Mouse (Mus musculus) MEL (cell line): ENCODE measurements around the gene Prrx2. TPM values are rescaled to one million over a fixed set of nuclear protein-coding genes. Genes with fewer than 3 reads are reported as not detected.

Source experiments
- DNase-seq: peaks from one replicate; pipeline ENCODE4 v3.0.0; 2011; ENCODE audit warnings: low read depth, low spot score
- H3K27ac ChIP-seq: 2 replicates; pipeline ENCODE4 v1.5.1; 2012; ENCODE audit warnings: low read depth, mild to moderate bottlenecking, control low read depth, low read length, moderate library complexity; ENCODE audit not compliant: control insufficient read depth
- H3K27me3 ChIP-seq, 2 experiments: fragments of 150-350 bp in 1 of 2; sonication (generic) in 1 of 2; 2 replicates each; pipeline ENCODE4 v1.6.1; 2012; ENCODE audit warnings: low read length in 2 of 2, mild to moderate bottlenecking in 2 of 2, improper control_type of control experiment in 1 of 2, moderate library complexity in 1 of 2; ENCODE audit not compliant: insufficient read depth in 2 of 2, control insufficient read depth in 1 of 2
- H3K36me3 ChIP-seq, 2 experiments: 2 replicates each; pipeline ENCODE4 v1.6.1; 2012 to 2014; ENCODE audit warnings: low read length in 2 of 2, improper control_type of control experiment in 1 of 2, inconsistent platforms in 1 of 2, mild to moderate bottlenecking in 1 of 2; ENCODE audit not compliant: insufficient read depth in 2 of 2, control insufficient read depth in 1 of 2
- H3K4me1 ChIP-seq, 2 experiments: fragments of 150-350 bp in 1 of 2; sonication (generic) in 1 of 2; 2 replicates each; pipeline ENCODE4 v1.6.1; 2012; ENCODE audit warnings: low read length in 2 of 2, improper control_type of control experiment in 1 of 2, mild to moderate bottlenecking in 1 of 2; ENCODE audit not compliant: insufficient read depth in 2 of 2, control insufficient read depth in 1 of 2
- H3K4me3 ChIP-seq, 2 experiments: fragments of 150-350 bp in 1 of 2; sonication (generic) in 1 of 2; 2 replicates each; pipeline ENCODE4 v1.5.1; 2012; ENCODE audit warnings: low read depth in 2 of 2, low read length in 2 of 2, mild to moderate bottlenecking in 2 of 2, moderate library complexity in 2 of 2, control low read depth in 1 of 2, improper control_type of control experiment in 1 of 2; ENCODE audit not compliant: control insufficient read depth in 1 of 2, insufficient read depth in 1 of 2
- H3K79me2 ChIP-seq: 2 replicates; pipeline ENCODE4 v1.6.1; 2012; ENCODE audit warnings: mild to moderate bottlenecking, low read length, moderate library complexity; ENCODE audit not compliant: control insufficient read depth, poor library complexity, insufficient read depth
- H3K9ac ChIP-seq: 2 replicates; pipeline ENCODE4 v1.6.1; 2012; ENCODE audit warnings: low read depth, mild to moderate bottlenecking, control low read depth, low read length, moderate library complexity; ENCODE audit not compliant: control insufficient read depth, poor library complexity, severe bottlenecking
- H3K9me3 ChIP-seq: fragments of 150-350 bp; sonication (generic); replicated peaks from 2 replicates; pipeline ENCODE4 v1.6.1; 2012; ENCODE audit warnings: mild to moderate bottlenecking, low read length, improper control_type of control experiment, moderate library complexity; ENCODE audit not compliant: insufficient read depth
- CHD1 ChIP-seq: IDR thresholded peaks from 2 replicates; pipeline ENCODE4 v1.6.1; 2012; ENCODE audit warnings: low read depth, mild to moderate bottlenecking, inconsistent platforms, low read length, improper control_type of control experiment
- E2F4 ChIP-seq: IDR thresholded peaks from 2 replicates; pipeline ENCODE4 v1.6.1; 2011; ENCODE audit warnings: low read depth, low read length, improper control_type of control experiment, borderline replicate concordance
- ELF1 ChIP-seq: IDR thresholded peaks from 2 replicates; pipeline ENCODE4 v1.6.1; 2014; ENCODE audit warnings: low read depth, mild to moderate bottlenecking, inconsistent platforms, low read length, improper control_type of control experiment, moderate library complexity
- ETS1 ChIP-seq: IDR thresholded peaks from 2 replicates; pipeline ENCODE4 v1.6.1; 2012; ENCODE audit warnings: low read depth, mild to moderate bottlenecking, inconsistent platforms, low read length, improper control_type of control experiment, moderate library complexity
- GABPA ChIP-seq: IDR thresholded peaks from 2 replicates; pipeline ENCODE4 v1.6.1; 2012; ENCODE audit warnings: low read depth, mild to moderate bottlenecking, inconsistent platforms, low read length, improper control_type of control experiment, moderate library complexity
- HCFC1 ChIP-seq: IDR thresholded peaks from 2 replicates; pipeline ENCODE4 v1.6.1; 2012; ENCODE audit warnings: low read depth, mild to moderate bottlenecking, inconsistent platforms, low read length, improper control_type of control experiment, moderate library complexity
- KAT2A ChIP-seq: conservative IDR thresholded peaks from 2 replicates; pipeline ENCODE4 v1.6.1; 2012; ENCODE audit warnings: low read depth, low read length, improper control_type of control experiment, inconsistent platforms
- MAX ChIP-seq: IDR thresholded peaks from 2 replicates; pipeline ENCODE4 v1.6.1; 2011; ENCODE audit warnings: low read length, improper control_type of control experiment
- MAZ ChIP-seq: IDR thresholded peaks from 2 replicates; pipeline ENCODE4 v1.6.1; 2012; ENCODE audit warnings: low read depth, mild to moderate bottlenecking, inconsistent platforms, low read length, improper control_type of control experiment
- MEF2A ChIP-seq: IDR thresholded peaks from 2 replicates; pipeline ENCODE4 v1.6.1; 2014; ENCODE audit warnings: low read depth, mild to moderate bottlenecking, inconsistent platforms, low read length, improper control_type of control experiment; ENCODE audit not compliant: poor library complexity, insufficient replicate concordance, severe bottlenecking; ENCODE audit errors: extremely low read depth
- MYC ChIP-seq: IDR thresholded peaks from 2 replicates; pipeline ENCODE4 v1.6.1; 2011; ENCODE audit warnings: low read depth, mild to moderate bottlenecking, low read length, improper control_type of control experiment, moderate library complexity
- NELFE ChIP-seq: IDR thresholded peaks from 2 replicates; pipeline ENCODE4 v1.6.1; 2011; ENCODE audit warnings: low read depth, low read length, improper control_type of control experiment
- NRF1 ChIP-seq: IDR thresholded peaks from 2 replicates; pipeline ENCODE4 v1.6.1; 2014; ENCODE audit warnings: low read depth, mild to moderate bottlenecking, inconsistent platforms, low read length, improper control_type of control experiment, moderate library complexity; ENCODE audit not compliant: poor library complexity, insufficient read depth, severe bottlenecking
- POLR2A ChIP-seq, 2 experiments: IDR thresholded peaks; 2 replicates each; pipeline ENCODE4 v1.6.1; 2011 to 2012; ENCODE audit warnings: low read length in 2 of 2, mild to moderate bottlenecking in 2 of 2, control low read depth in 1 of 2, improper control_type of control experiment in 1 of 2, low read depth in 1 of 2, moderate library complexity in 1 of 2; ENCODE audit not compliant: control insufficient read depth in 1 of 2, insufficient read depth in 1 of 2, poor library complexity in 1 of 2
- POLR2AphosphoS5 ChIP-seq: IDR thresholded peaks from 2 replicates; pipeline ENCODE4 v1.6.1; 2012; ENCODE audit warnings: low read depth, borderline replicate concordance, mild to moderate bottlenecking, inconsistent platforms, low read length, moderate library complexity, mixed read lengths
- RAD21 ChIP-seq: IDR thresholded peaks from 2 replicates; pipeline ENCODE4 v1.6.1; 2011; ENCODE audit warnings: mild to moderate bottlenecking, low read depth, low read length, improper control_type of control experiment
- SMC3 ChIP-seq: IDR thresholded peaks from 2 replicates; pipeline ENCODE4 v1.6.1; 2011; ENCODE audit warnings: low read depth, low read length, improper control_type of control experiment
- USF2 ChIP-seq, 2 experiments: IDR thresholded peaks; 2 replicates each; pipeline ENCODE4 v1.6.1; 2011 to 2012; ENCODE audit warnings: improper control_type of control experiment in 2 of 2, low read length in 2 of 2, borderline replicate concordance in 1 of 2, inconsistent platforms in 1 of 2, low read depth in 1 of 2, mild to moderate bottlenecking in 1 of 2; ENCODE audit not compliant: insufficient read depth in 1 of 2
- ZKSCAN1 ChIP-seq: IDR thresholded peaks from 2 replicates; pipeline ENCODE4 v1.6.1; 2012; ENCODE audit warnings: low read depth, mild to moderate bottlenecking, inconsistent platforms, low read length, improper control_type of control experiment, moderate library complexity
- ZMIZ1 ChIP-seq: IDR thresholded peaks from 2 replicates; pipeline ENCODE4 v1.6.1; 2012; ENCODE audit warnings: low read depth, mild to moderate bottlenecking, inconsistent platforms, low read length, improper control_type of control experiment, moderate library complexity
- polyA plus RNA-seq, 2 experiments: library from polyadenylated mRNA; stranded (reverse) in 1 of 2; unstranded in 1 of 2; fragments of >175 nt in 1 of 2; fragments of >200 nt in 1 of 2; gene quantifications; 2 replicates each; pipeline versions ENCODE4 v1.2.1 to v1.2.4; 2012; ENCODE audit warnings: low replicate concordance in 2 of 2, low read depth in 1 of 2; ENCODE audit not compliant: insufficient read length in 2 of 2, insufficient read depth in 1 of 2, missing spikeins in 1 of 2
- total RNA-seq: library from RNA; depleted of rRNA; stranded (reverse); fragments of 300-350 nt; gene quantifications from 2 replicates; pipeline ENCODE4 v1.2.3, GENCODE M21; 2012

Gene Prrx2
- total and polyA plus RNA-seq, 3 experiments = not detected

GRCm38 (mm10) chr2:30904231-30904630, 69.5 kb downstream of the Prrx2 start:
- TF ChIP-seq ZMIZ1 (no peak), RAD21 (no peak), NELFE (no peak), ELF1 (no peak), NRF1 (no peak), ZKSCAN1 (no peak), POLR2AphosphoS5 (no peak), ETS1 (no peak), E2F4 (no peak), MYC (no peak), HCFC1 (no peak), SMC3 (no peak), KAT2A (no peak), MAZ (no peak), CHD1 (no peak)
- no peaks in the 10 kb centered on the region for H3K36me3 ChIP-seq
- no peak overlapping the region for H3K27ac ChIP-seq
- H3K9ac ChIP-seq = no peak overlapping the region
- H3K9me3 ChIP-seq = no peaks in the 10 kb centered on the region
- no peak for DNase-seq
- no peaks in the 10 kb centered on the region for H3K79me2 ChIP-seq
- no peak overlapping the region for H3K4me3 ChIP-seq
- H3K27me3 ChIP-seq = peaks cover 0 to 5% of the 10 kb centered on the region in 2 experiments; a peak in 2 of 4 replicates
- no peaks in the 10 kb centered on the region for H3K4me1 ChIP-seq

DNA sequence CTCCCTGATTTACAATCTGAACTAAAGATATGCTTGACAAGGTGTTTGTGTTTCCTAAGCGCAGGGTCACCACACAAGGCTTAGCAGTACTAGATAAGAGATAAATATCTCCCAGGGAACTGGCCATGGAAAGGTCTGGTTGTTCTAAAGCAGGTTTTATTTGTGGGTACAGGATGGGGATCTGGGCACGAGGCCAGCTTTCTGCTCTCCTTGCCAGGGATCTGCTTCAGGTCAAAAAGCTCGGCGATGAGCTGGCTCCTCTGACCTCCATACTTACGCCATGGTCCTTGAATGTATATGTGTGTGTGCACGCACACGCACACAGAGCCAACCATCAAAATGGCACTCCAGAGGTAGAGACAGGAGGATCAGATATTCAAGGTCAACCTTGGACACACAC, 70.2 kb downstream of the Prrx2 start:
- DNase-seq = no peak
- no peak for TF ChIP-seq POLR2A (IDR thresholded peaks at IDR 0.05; ENCODE audit: control insufficient read depth in 1 of 2, insufficient read depth in 1 of 2, low read depth in 1 of 2, low read length in 2 of 2, poor library complexity in 1 of 2)
- no peak for TF ChIP-seq USF2 (IDR thresholded peaks at IDR 0.05; ENCODE audit: borderline replicate concordance in 1 of 2, insufficient read depth in 1 of 2, low read depth in 1 of 2, low read length in 2 of 2)
- TF ChIP-seq KAT2A = no peak
- no peak for TF ChIP-seq ZMIZ1
- no peak for TF ChIP-seq ELF1
- no peak for TF ChIP-seq MAX
- TF ChIP-seq GABPA = no peak
- TF ChIP-seq MEF2A = no peak
- no peak for TF ChIP-seq SMC3
- TF ChIP-seq, all 39 proteins: peak for 0
- peaks cover 0 to 3% of the 10 kb centered on the region in 2 experiments; a peak in 2 of 4 replicates for H3K27me3 ChIP-seq

More for the DNA sequence above, 70.2 kb downstream of the Prrx2 start:
- no peak overlapping the region for H3K4me3 ChIP-seq
- H3K9me3 ChIP-seq = no peaks in the 10 kb centered on the region
- no peaks in the 10 kb centered on the region for H3K36me3 ChIP-seq
- no peak overlapping the region for H3K27ac ChIP-seq
- H3K9ac ChIP-seq = no peak overlapping the region
- H3K79me2 ChIP-seq = no peaks in the 10 kb centered on the region
- no peaks in the 10 kb centered on the region for H3K4me1 ChIP-seq
